Mouse (Mus musculus): Measurements from ENCODE around the gene Serpini2.

- TF ChIP-seq POLR2A (IDR thresholded peaks at IDR 0.05; ENCODE audit: insufficient read depth, low read depth, low read length) (no peak), CTCF (IDR thresholded peaks at IDR 0.05) (no peak)
Measured at GRCm38 (mm10) chr3:75277455-75277854, 7.6 kb upstream of the Serpini2 start.

Measured in heart, adult 2 months (tissue).